Mouse (Mus musculus) thymus, postnatal 4 days (tissue): ENCODE results near the gene Dapk1.

ENCODE experiments used
- DNase-seq: peaks from one replicate; pipeline ENCODE4 v3.0.0; 2021

Dapk1 gene

GRCm38 (mm10) chr13:60698021-60698420 is 96.3 kb downstream of the Dapk1 start:
- no peak for DNase-seq

GRCm38 (mm10) chr13:60701671-60702171 is 100.0 kb downstream of the Dapk1 start:
- no peak for DNase-seq

- DNase-seq: no peak
Measured at GRCm38 (mm10) chr13:60707541-60708468, 106.1 kb downstream of the Dapk1 start.

GRCm38 (mm10) chr13:60709136-60709535 is 107.4 kb downstream of the Dapk1 start:
- no peak for DNase-seq

GRCm38 (mm10) chr13:60710963-60711362 is 109.2 kb downstream of the Dapk1 start:
- DNase-seq: no peak

- no peak for DNase-seq
Measured at GRCm38 (mm10) chr13:60713537-60713936, 111.8 kb downstream of the Dapk1 start.

- DNase-seq: no peak
Measured at GRCm38 (mm10) chr13:60716107-60716506, 114.4 kb downstream of the Dapk1 start.

GRCm38 (mm10) chr13:60717421-60717820 is 115.7 kb downstream of the Dapk1 start:
- DNase-seq: no peak

- no peak for DNase-seq
Measured at GRCm38 (mm10) chr13:60719581-60719980, 117.8 kb downstream of the Dapk1 start.

- no peak for DNase-seq
Measured at GRCm38 (mm10) chr13:60722763-60723162, 121.0 kb downstream of the Dapk1 start.

- DNase-seq: no peak
Measured at GRCm38 (mm10) chr13:60728276-60729054, 126.7 kb downstream of the Dapk1 start.

- no peak for DNase-seq
Measured at GRCm38 (mm10) chr13:60729055-60729402, 127.3 kb downstream of the Dapk1 start.

GRCm38 (mm10) chr13:60730587-60730986 is 128.8 kb downstream of the Dapk1 start:
- DNase-seq: no peak

GRCm38 (mm10) chr13:60731001-60731400 is 129.3 kb downstream of the Dapk1 start:
- DNase-seq: no peak

GRCm38 (mm10) chr13:60735306-60735705 is 133.6 kb downstream of the Dapk1 start:
- DNase-seq: no peak

- no peak for DNase-seq
Measured at GRCm38 (mm10) chr13:60736421-60737105, 134.8 kb downstream of the Dapk1 start.

GRCm38 (mm10) chr13:60737632-60738324 is 136.0 kb downstream of the Dapk1 start:
- peak; percentile 93 for DNase-seq

GRCm38 (mm10) chr13:60738429-60738828 is 136.7 kb downstream of the Dapk1 start:
- peak; percentile 83 for DNase-seq

- no peak for DNase-seq
Measured at GRCm38 (mm10) chr13:60740248-60740647, 138.5 kb downstream of the Dapk1 start.

- DNase-seq: no peak
Measured at GRCm38 (mm10) chr13:60742611-60743010, 140.9 kb downstream of the Dapk1 start.

- DNase-seq: no peak
Measured at GRCm38 (mm10) chr13:60743381-60744077, 141.8 kb downstream of the Dapk1 start.

GRCm38 (mm10) chr13:60744078-60744460 is 142.3 kb downstream of the Dapk1 start:
- DNase-seq: peak; percentile 93
